ENCODE assay signal across 10 mouse cellular contexts in genomic region chr5:144946032-144946431, GRCm38 (mm10). TPM values are rescaled to one million over a fixed set of nuclear protein-coding genes. Genes with fewer than 3 reads are reported as not detected.
DNase-seq lines count a peak whose midpoint lies in the region; ATAC-seq and TF ChIP-seq lines count a peak whose summit lies in the region.
"Had no signal": no experiment of that assay in that cellular context is flagged by ENCODE, and none has a peak within 500 bp of the region (broad histone marks: within the 10 kb centered on the region; RNA-seq: fewer than 3 reads in every experiment).

No protein-coding gene starts in this region.

- no peaks in the 10 kb centered on the region for H3K9me3 ChIP-seq in forebrain, embryonic 16.5 days (ENCODE audit: control insufficient read depth, low read length)
- no peaks in the 10 kb centered on the region for H3K9me3 ChIP-seq in forebrain, embryonic 11.5 days (ENCODE audit: control insufficient read depth, low read length)
- H3K9me3 ChIP-seq: heart, embryonic 15.5 days; liver, embryonic 13.5 days had no signal

- no peak overlapping the region for H3K4me2 ChIP-seq in forebrain, embryonic 16.5 days (ENCODE audit: low read length)
- no peak overlapping the region for H3K4me2 ChIP-seq in forebrain, embryonic 11.5 days (ENCODE audit: low read depth, low read length, severe bottlenecking)
- peak overlapping the region; percentile 62 for H3K4me2 ChIP-seq in myocyte (ENCODE audit: low read depth)
- H3K4me2 ChIP-seq: heart, embryonic 15.5 days; liver, embryonic 13.5 days had no signal

- no peak overlapping the region for H3ac ChIP-seq in myocyte (ENCODE audit: control insufficient read depth, insufficient read length)

- no peak overlapping the region for H3K4me3 ChIP-seq in forebrain, embryonic 16.5 days (replicated peaks; ENCODE audit: low read length)
- no peak overlapping the region for H3K4me3 ChIP-seq in forebrain, embryonic 11.5 days (ENCODE audit: low read depth, low read length)
- H3K4me3 ChIP-seq in myocyte, result no peak overlapping the region
- H3K4me3 ChIP-seq: heart, embryonic 15.5 days; liver, embryonic 13.5 days had no signal

- DNase-seq in forebrain, embryonic 11.5 days (ENCODE audit: low spot score), result no peak
- DNase-seq in ovary, adult 18-20 months (ENCODE audit: low spot score), result peak; percentile 51
- no peak for DNase-seq in ovary, postnatal 14 days (ENCODE audit: low spot score)
- DNase-seq in fibroblast of lung, adult 2 months (ENCODE audit: low read depth), result peak; percentile 76
- no peak for DNase-seq in urinary bladder, postnatal 25 days (ENCODE audit: low spot score)
- DNase-seq: liver, embryonic 13.5 days had no signal

- H3K27ac ChIP-seq in forebrain, embryonic 16.5 days (ENCODE audit: low read length), result no peak overlapping the region
- H3K27ac ChIP-seq in forebrain, embryonic 11.5 days (ENCODE audit: low read depth, low read length), result no peak overlapping the region
- H3K27ac ChIP-seq: heart, embryonic 15.5 days; liver, embryonic 13.5 days had no signal

- H3K9ac ChIP-seq in forebrain, embryonic 16.5 days (replicated peaks; ENCODE audit: low read depth, low read length), result no peak overlapping the region
- no peak overlapping the region for H3K9ac ChIP-seq in forebrain, embryonic 11.5 days (ENCODE audit: low read length)
- H3K9ac ChIP-seq: heart, embryonic 15.5 days; liver, embryonic 13.5 days had no signal

- no peaks in the 10 kb centered on the region for H3K36me3 ChIP-seq in forebrain, embryonic 16.5 days (ENCODE audit: control insufficient read depth, insufficient read depth)
- no peaks in the 10 kb centered on the region for H3K36me3 ChIP-seq in forebrain, embryonic 11.5 days (ENCODE audit: control insufficient read depth, insufficient read depth, low read length)
- H3K36me3 ChIP-seq in myocyte (ENCODE audit: control insufficient read depth, insufficient read depth), result no peaks in the 10 kb centered on the region
- H3K36me3 ChIP-seq: heart, embryonic 15.5 days; liver, embryonic 13.5 days had no signal

- no peak for TF ChIP-seq POLR2A in myocyte (IDR thresholded peaks at IDR 0.05; ENCODE audit: insufficient read length, low read depth)

- H3K27me3 ChIP-seq in forebrain, embryonic 16.5 days (replicated peaks; ENCODE audit: control insufficient read depth, insufficient read depth, low read length), result no peaks in the 10 kb centered on the region
- H3K27me3 ChIP-seq in forebrain, embryonic 11.5 days (ENCODE audit: control insufficient read depth, insufficient read depth, low read length), result no peaks in the 10 kb centered on the region
- H3K27me3 ChIP-seq in myocyte (ENCODE audit: control insufficient read depth, insufficient read depth, insufficient read length), result no peaks in the 10 kb centered on the region
- H3K27me3 ChIP-seq: heart, embryonic 15.5 days; liver, embryonic 13.5 days had no signal

- H3K79me2 ChIP-seq in myocyte (ENCODE audit: control insufficient read depth, insufficient read depth), result peaks cover 97% of the 10 kb centered on the region

- WGBS in forebrain, embryonic 16.5 days, result 32% methylated on average over 4 of the region's 4 CpGs
- 79% methylated on average over 4 of the region's 4 CpGs for WGBS in forebrain, embryonic 11.5 days

- ATAC-seq in forebrain, embryonic 16.5 days, result peak; percentile 39
- no peak for ATAC-seq in forebrain, embryonic 11.5 days (replicated peaks; ENCODE audit: low FRiP score)
- no peak for ATAC-seq in erythroid progenitor cell, adult 5-6 weeks (replicated peaks; ENCODE audit: low FRiP score, poor library complexity, severe bottlenecking)

- H3K4me1 ChIP-seq in forebrain, embryonic 16.5 days (replicated peaks; ENCODE audit: control insufficient read depth, insufficient read depth, low read length), result peaks cover 16% of the 10 kb centered on the region
- no peaks in the 10 kb centered on the region for H3K4me1 ChIP-seq in forebrain, embryonic 11.5 days (replicated peaks; ENCODE audit: control insufficient read depth, insufficient read depth, low read length)
- H3K4me1 ChIP-seq: liver, embryonic 13.5 days had no signal

TF ChIP-seq in myocyte, 11 proteins besides CTCF, POLR2A, EP300 and RAD21:
- no peak for TF ChIP-seq POLR2AphosphoS2 (IDR thresholded peaks at IDR 0.05; ENCODE audit: insufficient read length, low read depth)
- TF ChIP-seq E2F4 (IDR thresholded peaks at IDR 0.05; ENCODE audit: insufficient read depth), result no peak
- TF ChIP-seq SRF (IDR thresholded peaks at IDR 0.05; ENCODE audit: control insufficient read depth, insufficient read length, low read depth), result no peak
- TF ChIP-seq CEBPB (IDR thresholded peaks at IDR 0.05; ENCODE audit: insufficient read depth, poor library complexity, severe bottlenecking), result no peak
- no peak for TF ChIP-seq MYOD1 (IDR thresholded peaks at IDR 0.05; ENCODE audit: control insufficient read depth in 1 of 3, insufficient read length in 2 of 3, low read depth in 2 of 3)
- no peak for TF ChIP-seq MAX (IDR thresholded peaks at IDR 0.05; ENCODE audit: low read depth)
- no peak for TF ChIP-seq TCF12 (IDR thresholded peaks at IDR 0.05; ENCODE audit: insufficient read depth, poor library complexity, severe bottlenecking)
- TF ChIP-seq USF1 (IDR thresholded peaks at IDR 0.05; ENCODE audit: low read depth), result no peak
- TF ChIP-seq TCF3 (IDR thresholded peaks at IDR 0.05; ENCODE audit: insufficient read length, low read depth), result no peak
- no peak for TF ChIP-seq MYOG (IDR thresholded peaks at IDR 0.05; ENCODE audit: control insufficient read depth in 1 of 3, insufficient read depth in 1 of 3, insufficient read length in 2 of 3, low read depth in 2 of 3)
- TF ChIP-seq REST (IDR thresholded peaks at IDR 0.05; ENCODE audit: insufficient read depth, insufficient read length), result no peak

RNA-seq across cellular contexts. Expression of gene Smurf1, which starts 19.6 kb away (rescaled TPM):
- polyA plus RNA-seq in forebrain, embryonic 16.5 days (2015; fragmentation: Nextera tagmentation; extraction: Ambion mirVana), result 25.4 and 28.2 TPM in 2 replicates
- 18.3 and 21.4 TPM in 2 replicates for polyA plus RNA-seq in forebrain, embryonic 11.5 days (2014; fragmentation: Nextera tagmentation; extraction: Ambion mirVana)
- 32.9 TPM for polyA plus RNA-seq in myocyte (2012; fragmentation: generic; extraction: Trizol)
- not detected in 2 replicates for total RNA-seq in erythroid progenitor cell, adult 5-6 weeks (2015; ENCODE audit: low replicate concordance)
- 1.9 and 2.1 TPM in 2 replicates for total RNA-seq in erythroid progenitor cell, adult 5-6 weeks (2017; ENCODE audit: low replicate concordance)

Comparison
In these comparisons a context has a peak if more than half of its experiments do, and no peak if none do; other contexts are left out.
1. DNase-seq: peak in ovary, adult 18-20 months (single experiment) and fibroblast of lung, adult 2 months (single experiment); none in forebrain, embryonic 11.5 days (single experiment), ovary, postnatal 14 days (single experiment) and urinary bladder, postnatal 25 days (single experiment).